ENCODE assay signal across 19 mouse cellular contexts in genomic region chr5:116712056-116712455, GRCm38 (mm10).
"Had no signal": no experiment of that assay in that cellular context is flagged by ENCODE, and none has a peak within 500 bp of the region (broad histone marks: within the 10 kb centered on the region; RNA-seq: fewer than 3 reads in every experiment).

No protein-coding gene starts in this region.

- H3K4me3 ChIP-seq: midbrain, embryonic 10.5 days; midbrain, embryonic 12.5 days; myocyte; neural tube, embryonic 13.5 days; neural tube, embryonic 15.5 days had no signal

- ATAC-seq: midbrain, embryonic 16.5 days had no signal

- H3K9me3 ChIP-seq: midbrain, embryonic 10.5 days; midbrain, embryonic 12.5 days; neural tube, embryonic 13.5 days; neural tube, embryonic 15.5 days had no signal

- DNase-seq: lung, adult 18-20 months; lung, embryonic 14.5 days; lung, postnatal 10 days; lung, postnatal 4 days; midbrain, embryonic 14.5 days; retina, postnatal 1 day; right cerebral cortex, adult 18-20 months; right cerebral cortex, postnatal 25 days; right cerebral cortex, postnatal 4 days; spleen, adult 18-20 months; thymus, adult 18-20 months; thymus, postnatal 14 days; thymus, postnatal 36 days had no signal

- H3K4me2 ChIP-seq: lung, embryonic 14.5 days; midbrain, embryonic 12.5 days; neural tube, embryonic 13.5 days; neural tube, embryonic 15.5 days had no signal

- H3K4me1 ChIP-seq: midbrain, embryonic 10.5 days; neural tube, embryonic 13.5 days had no signal

- H3K27me3 ChIP-seq: midbrain, embryonic 12.5 days; neural tube, embryonic 13.5 days; neural tube, embryonic 15.5 days had no signal

- H3K27ac ChIP-seq: midbrain, embryonic 10.5 days; midbrain, embryonic 12.5 days; neural tube, embryonic 13.5 days; neural tube, embryonic 15.5 days had no signal

- H3K9ac ChIP-seq: lung, embryonic 14.5 days; midbrain, embryonic 12.5 days; neural tube, embryonic 13.5 days; neural tube, embryonic 15.5 days had no signal

- H3K36me3 ChIP-seq: midbrain, embryonic 10.5 days; midbrain, embryonic 12.5 days; neural tube, embryonic 13.5 days; neural tube, embryonic 15.5 days had no signal
